Mouse (Mus musculus) limb, embryonic 15.5 days (tissue): ENCODE measurements around the gene Satb2. TPM values are rescaled to one million over a fixed set of nuclear protein-coding genes. Genes with fewer than 3 reads are reported as not detected.

ENCODE experiments used
- ATAC-seq: fragments of 200-750 bp; cut with Nextera tagmentation; 2 replicates; pipeline ENCODE4 v1.8.0; 2017; ENCODE audit warnings: low read depth, moderate TSS enrichment; ENCODE audit not compliant: insufficient number of reproducible peaks, low FRiP score, low TSS enrichment
- H3K27ac ChIP-seq: fragments of 300-500 bp; sonication (generic); 2 replicates; pipeline ENCODE4 v1.5.1; 2015; ENCODE audit warnings: moderate library complexity, mild to moderate bottlenecking, inconsistent platforms
- H3K27me3 ChIP-seq: fragments of 300-500 bp; sonication (generic); 2 replicates; pipeline ENCODE4 v1.6.1; 2015; ENCODE audit warnings: inconsistent platforms
- H3K36me3 ChIP-seq: fragments of 300-500 bp; sonication (generic); 2 replicates; pipeline ENCODE4 v1.6.1; 2015; ENCODE audit warnings: inconsistent platforms
- H3K4me1 ChIP-seq: fragments of 300-500 bp; sonication (generic); 2 replicates; pipeline ENCODE4 v1.6.1; 2015; ENCODE audit warnings: inconsistent platforms
- H3K4me2 ChIP-seq: fragments of 300-500 bp; sonication (generic); 2 replicates; pipeline ENCODE4 v1.6.1; 2015; ENCODE audit warnings: mild to moderate bottlenecking, inconsistent platforms
- H3K4me3 ChIP-seq: fragments of 300-500 bp; sonication (generic); 2 replicates; pipeline ENCODE4 v1.5.1; 2015; ENCODE audit warnings: mild to moderate bottlenecking, inconsistent platforms
- H3K9ac ChIP-seq: fragments of 300-500 bp; sonication (generic); 2 replicates; pipeline ENCODE4 v1.6.1; 2015; ENCODE audit warnings: inconsistent platforms
- H3K9me3 ChIP-seq: fragments of 300-500 bp; sonication (generic); 2 replicates; pipeline ENCODE4 v1.6.1; 2016; ENCODE audit warnings: inconsistent platforms
- WGBS: fragments of 180-500 bp; shearing (Covaris S2); methylation state at CpG from one replicate; pipeline ENCODE4 v1.1.7; 2015; 5-methylcytosine and 5-hydroxymethylcytosine counted together
- polyA plus RNA-seq: library from polyadenylated mRNA; unstranded; fragments of >200 nt; fragmentation: Nextera tagmentation; extraction: Ambion mirVana; gene quantifications from 2 replicates; pipeline ENCODE4 v1.2.1, GENCODE M21; 2015

Gene Satb2
- polyA plus RNA-seq, 1 experiment from 2014 or later, result 4.3 TPM

- H3K4me3 ChIP-seq, result peak overlapping the region; percentile 70
- peaks cover 63% of the 10 kb centered on the region for H3K27me3 ChIP-seq
- peak; percentile 30; the same call in 1 of the 2 replicates for ATAC-seq
- no peaks in the 10 kb centered on the region for H3K36me3 ChIP-seq
- H3K27ac ChIP-seq, result peak overlapping the region; percentile 88
- H3K9me3 ChIP-seq, result no peaks in the 10 kb centered on the region
- under 1% methylated on average over 82 of the region's 83 CpGs for WGBS
- peaks cover 42% of the 10 kb centered on the region for H3K4me1 ChIP-seq
- peak overlapping the region; percentile 61 for H3K9ac ChIP-seq
- H3K4me2 ChIP-seq, result peak overlapping the region; percentile 97
Measured at GRCm38 (mm10) chr1:56972251-56972949, 6.0 kb downstream of the Satb2 start.

- Histone ChIP-seq H3K36me3 (no peaks in the 10 kb centered on the region), H3K27me3 (peaks cover 59% of the 10 kb centered on the region), H3K27ac (peak overlapping the region; percentile 88), H3K9me3 (no peaks in the 10 kb centered on the region), H3K4me1 (peaks cover 37% of the 10 kb centered on the region), H3K4me3 (peak overlapping the region; percentile 70), H3K9ac (peak overlapping the region; percentile 61), H3K4me2 (peak overlapping the region; percentile 97)
- WGBS, result under 1% methylated on average over 22 of the region's 23 CpGs
- 0 out of 2 replicates have a peak, but pooled peaks have one; percentile 18 for ATAC-seq
Measured at GRCm38 (mm10) chr1:56971942-56972250, 6.6 kb downstream of the Satb2 start.

DNA sequence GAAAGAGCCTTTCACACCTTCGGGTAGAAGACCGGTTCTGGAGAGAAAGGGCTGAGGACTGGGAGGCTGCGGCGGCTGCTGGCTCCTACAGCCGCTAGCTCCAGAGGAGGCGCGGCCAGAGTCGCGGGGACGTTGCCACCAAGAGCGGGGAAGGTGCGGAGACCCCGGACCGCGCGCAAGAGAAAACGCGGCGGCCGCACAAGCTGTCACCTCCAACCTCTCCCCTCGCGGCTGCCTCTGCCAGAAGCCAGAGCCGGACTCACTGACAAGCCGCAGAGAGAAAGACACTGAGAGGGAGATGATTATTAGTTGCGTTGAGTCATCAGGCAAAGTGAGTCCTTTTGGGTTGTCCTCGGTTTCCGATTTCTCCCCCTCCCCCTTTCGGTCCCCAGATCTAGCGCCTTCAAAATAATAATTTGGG is 7.0 kb downstream of the Satb2 start:
- Histone ChIP-seq H3K9ac (peak overlapping the region; percentile 61; the same call in 1 of the 2 replicates), H3K36me3 (no peaks in the 10 kb centered on the region), H3K4me2 (peak overlapping the region; percentile 97), H3K27me3 (peaks cover 58% of the 10 kb centered on the region), H3K27ac (peak overlapping the region; percentile 4; the same call in 1 of the 2 replicates), H3K4me1 (peaks cover 33% of the 10 kb centered on the region), H3K4me3 (peak overlapping the region; percentile 70), H3K9me3 (no peaks in the 10 kb centered on the region)
- ATAC-seq, result no peak
- WGBS, result under 1% methylated on average over 26 of the region's 29 CpGs

DNA sequence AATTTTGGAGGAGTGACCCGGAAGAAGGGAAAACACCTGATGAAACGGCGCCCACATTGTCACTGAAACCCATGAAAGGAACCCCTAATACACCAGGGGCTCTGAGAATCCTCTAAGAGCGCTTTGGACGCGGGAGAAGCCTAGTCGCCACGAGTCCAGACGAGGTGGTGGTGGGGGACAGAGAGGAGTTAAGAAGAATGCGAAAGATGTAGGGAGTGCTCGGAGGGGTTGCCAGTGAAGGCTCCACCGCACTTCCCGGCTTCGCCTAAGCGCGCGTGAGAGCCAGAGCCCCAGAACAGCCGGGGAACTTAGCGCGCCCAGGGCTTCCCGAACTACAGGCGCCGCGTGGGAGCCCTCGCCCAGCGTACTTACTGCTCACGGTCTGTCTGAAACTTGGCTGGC is 7.7 kb downstream of the Satb2 start:
- peak overlapping the region; percentile 97 for H3K4me2 ChIP-seq
- no peaks in the 10 kb centered on the region for H3K9me3 ChIP-seq
- ATAC-seq, result no peak
- H3K4me3 ChIP-seq, result peak overlapping the region; percentile 70
- H3K4me1 ChIP-seq, result peaks cover 33% of the 10 kb centered on the region
- H3K36me3 ChIP-seq, result no peaks in the 10 kb centered on the region
- peak overlapping the region; percentile 17; the same call in 1 of the 2 replicates for H3K9ac ChIP-seq
- WGBS, result 1% methylated on average over 27 of the region's 27 CpGs
- 0 out of 2 replicates have a peak overlapping the region, but pooled peaks have one; percentile 11 for H3K27ac ChIP-seq
- peaks cover 52% of the 10 kb centered on the region for H3K27me3 ChIP-seq

DNA sequence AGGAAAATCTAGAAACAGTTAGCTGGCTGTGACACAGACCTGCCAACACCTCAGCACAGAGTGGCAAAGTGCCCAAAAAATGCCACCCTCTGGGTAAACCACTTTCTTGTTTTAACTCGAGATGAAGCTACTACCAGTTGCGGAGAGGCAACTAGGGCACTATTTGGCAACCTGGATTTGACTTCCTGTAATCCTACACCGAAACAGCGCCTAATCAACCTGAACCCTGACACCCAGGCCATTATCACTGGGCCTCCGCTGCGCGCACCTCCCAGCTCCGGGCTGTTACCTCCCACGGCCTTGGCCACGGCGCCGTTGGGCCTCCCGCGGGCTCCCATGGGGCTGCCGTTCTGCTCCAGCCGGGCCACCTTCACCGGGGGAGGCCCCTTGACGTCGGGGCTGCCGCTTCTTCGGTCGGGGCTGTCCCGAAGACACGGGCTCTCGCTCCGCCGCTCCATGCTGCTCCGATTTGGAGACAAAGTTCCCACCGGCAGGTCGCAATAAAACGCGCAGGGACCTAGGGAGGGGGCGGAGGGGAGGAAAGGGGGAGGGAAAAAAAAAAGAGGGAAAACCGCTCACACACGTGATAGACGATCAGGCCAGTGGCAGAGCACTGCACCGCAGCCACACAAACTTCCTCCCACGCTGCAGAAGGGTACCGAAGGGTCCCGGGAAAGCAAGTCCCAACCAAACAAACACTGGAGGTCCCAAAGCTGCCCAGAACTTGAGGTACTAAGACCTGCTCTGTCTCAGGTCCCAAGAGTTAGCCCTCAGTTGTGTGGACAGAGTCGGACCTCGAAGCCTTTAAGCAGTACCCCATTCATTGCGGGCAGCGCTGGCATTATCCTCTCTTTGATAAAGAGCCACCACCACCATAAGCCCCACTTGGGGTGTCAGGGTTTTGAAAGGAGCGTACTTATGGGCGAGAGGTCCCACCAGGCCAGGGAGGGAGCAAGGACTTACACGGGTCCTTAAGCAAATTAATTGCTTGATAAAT is 8.8 kb downstream of the Satb2 start:
- H3K4me1 ChIP-seq, result peaks cover 31% of the 10 kb centered on the region
- H3K9me3 ChIP-seq, result no peaks in the 10 kb centered on the region
- no peak overlapping the region for H3K27ac ChIP-seq
- H3K27me3 ChIP-seq, result peaks cover 46% of the 10 kb centered on the region
- 3% methylated on average over 47 of the region's 47 CpGs for WGBS
- no peak overlapping the region for H3K9ac ChIP-seq
- no peak for ATAC-seq
- peak overlapping the region; percentile 97 for H3K4me2 ChIP-seq
- H3K36me3 ChIP-seq, result no peaks in the 10 kb centered on the region
- H3K4me3 ChIP-seq, result peak overlapping the region; percentile 70

- H3K36me3 ChIP-seq, result no peaks in the 10 kb centered on the region
- no peaks in the 10 kb centered on the region for H3K9me3 ChIP-seq
- no peak overlapping the region for H3K4me2 ChIP-seq
- WGBS, result 29% methylated on average over 3 of the region's 3 CpGs
- no peak overlapping the region for H3K9ac ChIP-seq
- ATAC-seq, result no peak
- H3K4me1 ChIP-seq, result peaks cover 15% of the 10 kb centered on the region
- no peak overlapping the region for H3K4me3 ChIP-seq
- H3K27me3 ChIP-seq, result peaks cover 38% of the 10 kb centered on the region
- no peak overlapping the region for H3K27ac ChIP-seq
Measured at GRCm38 (mm10) chr1:56965879-56966579, 12.4 kb downstream of the Satb2 start.

DNA sequence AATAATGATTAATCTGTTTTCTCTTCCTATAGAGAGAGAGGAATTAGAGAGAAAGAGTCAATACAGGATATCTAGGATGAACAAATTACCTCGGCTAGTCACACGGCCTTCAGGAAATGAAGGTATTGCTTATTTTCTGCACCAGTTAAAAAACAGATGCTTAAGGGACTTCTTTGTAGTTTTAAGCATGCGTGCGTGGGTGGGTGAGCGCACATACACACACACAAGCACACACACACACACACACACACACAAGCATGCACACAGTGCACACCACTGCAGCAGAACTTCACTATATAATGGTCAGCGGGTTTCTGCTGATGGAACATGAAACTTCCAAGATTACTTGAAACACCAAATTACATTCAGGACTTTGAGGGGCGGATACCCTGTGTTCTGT is 14.0 kb downstream of the Satb2 start:
- Histone ChIP-seq H3K4me3 (no peak overlapping the region), H3K27ac (no peak overlapping the region), H3K27me3 (peaks cover 23% of the 10 kb centered on the region), H3K9me3 (no peaks in the 10 kb centered on the region), H3K9ac (no peak overlapping the region), H3K4me1 (peaks cover 4% of the 10 kb centered on the region), H3K36me3 (no peaks in the 10 kb centered on the region), H3K4me2 (no peak overlapping the region)
- no peak for ATAC-seq
- 78% methylated on average over 7 of the region's 7 CpGs for WGBS

GRCm38 (mm10) chr1:56963291-56963690 is 15.2 kb downstream of the Satb2 start:
- Histone ChIP-seq H3K27ac (no peak overlapping the region), H3K27me3 (peaks cover 12% of the 10 kb centered on the region; the same call in 1 of the 2 replicates), H3K4me3 (no peak overlapping the region), H3K4me1 (0 out of 2 replicates have a peak, but pooled peaks cover 5% of the 10 kb centered on the region), H3K9ac (no peak overlapping the region), H3K36me3 (no peaks in the 10 kb centered on the region), H3K9me3 (no peaks in the 10 kb centered on the region), H3K4me2 (no peak overlapping the region)
- no peak for ATAC-seq
- 72% methylated on average over 4 of the region's 4 CpGs for WGBS

DNA sequence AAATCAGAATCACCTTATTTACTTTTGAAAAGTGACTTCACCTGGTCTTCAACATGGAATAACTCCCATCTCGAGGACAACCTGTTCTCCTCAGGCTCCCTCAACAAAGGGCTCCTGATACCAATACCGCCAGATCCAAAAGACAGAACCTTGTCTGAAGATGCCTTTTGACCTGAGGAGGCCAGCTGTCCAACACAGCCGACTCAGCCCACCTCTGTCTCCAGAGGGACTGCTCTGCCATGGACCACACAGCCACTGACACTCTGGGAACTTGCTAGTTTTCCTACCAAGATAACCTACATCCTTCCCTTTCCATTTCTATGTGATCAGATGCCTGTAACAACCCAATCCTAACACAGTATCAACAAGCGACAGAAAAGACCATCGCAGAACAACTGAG is 19.5 kb downstream of the Satb2 start:
- H3K4me3 ChIP-seq, result no peak overlapping the region
- no peak overlapping the region for H3K9ac ChIP-seq
- H3K4me1 ChIP-seq, result 0 out of 2 replicates have a peak, but pooled peaks cover 8% of the 10 kb centered on the region
- H3K9me3 ChIP-seq, result no peaks in the 10 kb centered on the region
- H3K4me2 ChIP-seq, result no peak overlapping the region
- WGBS, result 79% methylated on average over 5 of the region's 5 CpGs
- ATAC-seq, result no peak
- no peak overlapping the region for H3K27ac ChIP-seq
- no peaks in the 10 kb centered on the region for H3K36me3 ChIP-seq
- no peaks in the 10 kb centered on the region for H3K27me3 ChIP-seq

DNA sequence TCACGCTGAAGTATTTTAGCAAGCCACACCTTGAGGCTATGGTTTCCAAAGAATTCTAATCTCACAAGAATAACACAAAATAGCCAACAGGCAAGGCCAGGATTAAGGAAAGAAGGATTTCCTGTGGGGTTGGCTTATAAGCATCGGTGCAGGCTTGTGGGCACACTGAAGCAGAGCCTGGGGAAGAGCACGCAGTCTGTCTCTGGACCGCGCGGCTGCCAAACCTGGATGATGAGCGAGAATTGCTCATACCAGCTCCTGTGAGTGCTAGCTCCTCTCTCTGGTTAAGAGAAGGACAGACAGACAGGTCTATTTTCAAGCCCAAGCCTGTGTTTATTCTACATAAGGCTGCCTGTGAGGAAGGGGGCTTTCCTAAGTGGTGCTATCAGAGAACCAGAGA is 20.5 kb downstream of the Satb2 start:
- 80% methylated on average over 7 of the region's 7 CpGs for WGBS
- ATAC-seq, result no peak
- H3K9ac ChIP-seq, result no peak overlapping the region
- no peak overlapping the region for H3K27ac ChIP-seq
- H3K27me3 ChIP-seq, result no peaks in the 10 kb centered on the region
- H3K4me1 ChIP-seq, result 0 out of 2 replicates have a peak, but pooled peaks cover 8% of the 10 kb centered on the region
- no peaks in the 10 kb centered on the region for H3K9me3 ChIP-seq
- no peak overlapping the region for H3K4me2 ChIP-seq
- no peaks in the 10 kb centered on the region for H3K36me3 ChIP-seq
- no peak overlapping the region for H3K4me3 ChIP-seq

DNA sequence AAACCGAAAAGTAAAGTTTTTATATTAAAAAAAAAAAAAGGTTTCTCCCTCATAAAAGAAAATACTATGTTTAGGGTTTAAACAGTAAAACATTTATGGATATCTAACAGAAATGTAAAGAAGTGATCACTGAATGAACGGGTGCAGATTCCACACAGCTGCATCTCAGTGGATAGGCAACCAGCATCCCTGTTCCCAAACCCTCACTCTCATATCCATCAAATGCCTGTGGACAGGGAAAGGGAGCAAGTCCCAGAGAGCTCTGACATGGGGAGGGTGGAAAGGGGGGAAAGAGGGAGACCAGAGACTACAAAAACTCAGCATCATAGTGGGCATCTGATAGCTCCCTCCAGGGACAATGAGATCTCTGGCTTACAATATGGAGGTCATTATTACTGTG is 21.6 kb downstream of the Satb2 start:
- Histone ChIP-seq H3K27me3 (no peaks in the 10 kb centered on the region), H3K4me1 (0 out of 2 replicates have a peak, but pooled peaks cover 8% of the 10 kb centered on the region), H3K9ac (no peak overlapping the region), H3K4me3 (no peak overlapping the region), H3K27ac (no peak overlapping the region), H3K9me3 (no peaks in the 10 kb centered on the region), H3K36me3 (no peaks in the 10 kb centered on the region), H3K4me2 (no peak overlapping the region)
- ATAC-seq, result no peak
- 58% methylated on average over 2 of the region's 2 CpGs for WGBS
